Mouse (Mus musculus) erythroblast, embryonic 14.5 days (primary cell): ENCODE measurements around the gene Dcakd.

ENCODE experiments used
- GATA1 ChIP-seq: IDR thresholded peaks from 2 replicates; pipeline ENCODE4 v1.6.1; 2012; ENCODE audit warnings: low read length, inconsistent platforms, mixed read lengths
- TAL1 ChIP-seq: IDR thresholded peaks from 3 replicates; pipeline ENCODE4 v1.6.1; 2012; ENCODE audit warnings: low read length, inconsistent platforms, mixed read lengths

GRCm38 (mm10) chr11:103004852-103005251 is 23.3 kb downstream of the Dcakd start:
- TF ChIP-seq GATA1: no peak
- no peak for TF ChIP-seq TAL1
